Mouse (Mus musculus) adrenal gland, adult 8-10 months (tissue): ENCODE measurements around the gene Acbd4. TPM values are rescaled to one million over a fixed set of nuclear protein-coding genes. Genes with fewer than 3 reads are reported as not detected.
A peak's percentile ranks its signal among the peaks of the same experiment; 100 is the strongest.

Experiments
- DNase-seq: peaks from one replicate; pipeline ENCODE4 v3.0.0; 2022
- total RNA-seq, 4 experiments: library from RNA; stranded (reverse); gene quantifications; 2 replicates each; pipeline ENCODE4 v1.2.4; 2022

Gene Acbd4
- 100 to 1,000 TPM; 114 to 181 (median 146) TPM for total RNA-seq

GRCm38 (mm10) chr11:103101481-103101865 lies at the start of gene Acbd4, which contains the start of gene Plcd3:
Gene Acbd4, plus strand, starts transcription at chr11:103101682.
Gene Plcd3, minus strand, starts transcription at chr11:103101658.
- DNase-seq, result peak; percentile 83

DNA sequence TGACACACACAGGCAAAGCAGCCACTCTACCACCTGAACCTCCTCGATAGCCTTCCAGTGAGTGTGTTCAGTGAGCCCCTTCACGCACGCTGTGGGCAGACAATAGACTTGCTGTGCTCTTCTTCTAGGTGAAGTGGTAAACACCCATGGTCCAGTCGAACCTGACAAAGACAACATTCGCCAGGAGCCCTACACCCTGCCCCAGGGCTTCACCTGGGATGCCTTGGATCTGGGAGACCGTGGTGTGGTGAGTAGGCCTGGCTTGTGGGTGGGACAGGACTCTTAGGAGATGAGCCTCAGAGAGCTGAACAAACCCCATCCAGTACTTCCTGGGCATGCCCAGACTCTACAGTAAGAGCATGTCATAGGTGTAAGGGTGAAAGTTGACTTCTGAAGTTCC lies 49.4 kb upstream of the Acbd4 start:
- no peak for DNase-seq

- DNase-seq, result no peak
Measured at GRCm38 (mm10) chr11:103053191-103054076, 48.0 kb upstream of the Acbd4 start.

- no peak for DNase-seq
Measured at GRCm38 (mm10) chr11:103054798-103055197, 46.7 kb upstream of the Acbd4 start.

- DNase-seq, result no peak
Measured at GRCm38 (mm10) chr11:103056636-103057035, 44.8 kb upstream of the Acbd4 start.

DNA sequence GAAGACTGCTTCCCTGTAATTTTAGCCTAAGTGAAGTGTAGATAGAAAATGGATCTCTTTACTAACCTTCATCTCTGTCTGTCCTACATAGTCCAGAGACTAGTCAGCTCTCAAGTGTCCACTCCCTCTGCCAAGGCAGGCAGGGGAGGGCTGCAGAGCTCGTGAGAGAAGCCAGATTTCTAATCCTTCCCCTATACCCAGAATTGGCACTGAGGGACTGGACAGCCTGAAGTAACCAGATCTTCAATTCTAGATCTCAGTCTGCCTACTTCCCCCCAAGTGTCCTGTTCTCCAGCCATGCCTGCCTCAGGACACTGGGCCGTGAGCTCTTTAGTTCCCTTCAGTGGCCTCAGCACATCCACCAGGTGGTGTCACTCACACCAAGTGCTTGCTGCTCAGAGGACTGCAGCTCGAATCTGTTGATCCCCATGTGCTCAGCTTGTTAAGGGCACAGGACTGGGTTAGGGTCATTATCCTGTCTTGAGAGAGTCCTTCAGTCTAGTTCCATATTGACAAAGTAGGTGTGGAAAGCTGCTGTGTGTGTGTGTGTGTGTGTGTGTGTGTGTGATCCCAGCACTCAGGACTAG lies 42.9 kb upstream of the Acbd4 start:
- DNase-seq, result no peak

- DNase-seq, result no peak
Measured at GRCm38 (mm10) chr11:103066191-103067050, 35.1 kb upstream of the Acbd4 start.

DNA sequence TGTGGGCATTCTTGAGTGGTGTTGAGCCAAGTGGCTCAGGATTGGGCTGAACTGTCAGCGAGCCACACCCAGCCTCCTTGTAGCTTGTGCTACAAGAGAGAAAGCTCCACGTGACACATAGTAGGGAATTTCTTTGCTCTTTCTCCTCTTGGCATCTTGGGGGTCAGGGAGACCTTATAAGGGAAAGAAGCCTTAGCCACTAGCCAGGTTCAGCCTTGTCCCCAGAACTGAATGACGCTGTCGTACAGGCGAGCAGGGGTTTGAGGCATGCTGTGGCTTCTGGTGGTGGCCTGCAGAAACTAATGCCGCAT lies 34.5 kb upstream of the Acbd4 start:
- DNase-seq, result no peak

GRCm38 (mm10) chr11:103067457-103068001 lies 34.0 kb upstream of the Acbd4 start:
- DNase-seq, result no peak

- DNase-seq, result no peak
Measured at GRCm38 (mm10) chr11:103068272-103068671, 33.2 kb upstream of the Acbd4 start.

GRCm38 (mm10) chr11:103068884-103069283 lies 32.6 kb upstream of the Acbd4 start:
- DNase-seq, result no peak

- no peak for DNase-seq
Measured at GRCm38 (mm10) chr11:103069731-103070130, 31.8 kb upstream of the Acbd4 start.

DNA sequence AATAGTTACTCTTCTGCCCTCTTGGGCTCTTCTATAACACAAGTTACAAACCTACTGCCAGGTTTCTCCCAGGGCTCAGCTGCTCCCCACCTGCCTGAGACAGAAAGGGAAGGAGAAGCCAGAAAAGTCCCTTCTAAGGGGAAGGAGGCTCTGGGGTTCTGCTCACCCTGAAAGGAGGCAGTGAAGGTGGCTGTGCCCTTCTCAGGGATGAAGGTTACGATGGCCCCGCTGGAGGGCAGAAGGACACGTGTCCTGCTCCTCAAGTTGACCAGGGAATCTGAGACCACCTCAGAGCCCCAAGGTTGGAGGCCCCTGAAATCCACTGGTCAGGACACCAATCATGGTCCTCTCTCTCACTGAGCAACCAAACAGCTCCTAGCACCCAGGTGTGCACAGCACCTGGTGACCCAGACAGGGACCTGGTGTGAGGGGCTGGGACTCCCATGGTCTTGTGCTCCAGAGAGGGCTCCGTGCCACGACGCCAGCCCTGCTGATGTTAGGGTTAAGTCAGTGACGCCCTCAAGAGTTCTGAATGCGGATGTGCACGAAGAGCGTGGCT lies 31.1 kb upstream of the Acbd4 start:
- DNase-seq, result no peak

DNA sequence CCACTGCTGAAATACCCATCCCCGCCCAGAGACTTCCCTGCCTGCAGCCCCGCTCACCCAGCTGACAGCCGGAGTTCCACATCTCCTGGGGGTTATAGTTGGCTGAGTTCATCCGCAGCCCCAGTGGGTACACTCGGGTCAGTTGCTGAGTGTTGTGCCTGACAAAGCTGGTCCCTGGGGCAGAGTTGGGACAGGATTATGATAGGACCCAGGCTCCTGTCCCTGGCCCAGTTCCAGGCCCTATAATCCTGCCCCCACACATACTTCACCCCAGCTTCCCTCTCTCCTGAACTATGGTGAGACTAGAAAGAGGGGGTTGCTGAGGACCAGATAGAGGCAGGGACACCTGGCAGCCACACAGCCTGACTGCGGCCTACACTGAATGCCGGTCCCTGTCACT lies 27.8 kb upstream of the Acbd4 start:
- no peak for DNase-seq

DNA sequence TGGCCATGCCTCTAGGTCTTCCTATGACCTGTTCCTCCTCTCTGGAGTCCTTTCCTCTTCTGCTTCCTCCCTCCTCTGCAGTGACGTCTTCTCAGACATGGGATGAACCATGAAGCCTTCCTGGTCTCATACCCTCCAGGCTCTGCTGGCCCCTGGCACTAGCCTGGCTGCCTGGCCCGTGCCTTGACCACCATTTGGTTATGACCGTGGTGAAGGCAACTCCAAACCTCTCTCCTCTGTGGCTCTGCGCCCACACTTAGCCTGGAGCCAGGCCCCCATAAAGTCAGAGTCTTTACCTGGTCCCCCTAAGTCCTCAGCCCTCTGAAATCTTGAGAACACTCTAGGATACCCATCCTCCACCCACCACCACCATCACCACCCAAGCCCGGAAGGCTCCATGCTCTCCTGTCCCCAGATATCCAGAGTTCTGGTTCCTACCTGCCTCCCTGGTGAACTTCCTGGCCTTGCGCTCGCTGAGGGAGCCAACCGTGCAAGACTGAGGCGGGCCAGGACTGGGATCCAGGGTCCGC lies 27.3 kb upstream of the Acbd4 start:
- no peak for DNase-seq

- no peak for DNase-seq
Measured at GRCm38 (mm10) chr11:103074796-103075323, 26.6 kb upstream of the Acbd4 start.

DNA sequence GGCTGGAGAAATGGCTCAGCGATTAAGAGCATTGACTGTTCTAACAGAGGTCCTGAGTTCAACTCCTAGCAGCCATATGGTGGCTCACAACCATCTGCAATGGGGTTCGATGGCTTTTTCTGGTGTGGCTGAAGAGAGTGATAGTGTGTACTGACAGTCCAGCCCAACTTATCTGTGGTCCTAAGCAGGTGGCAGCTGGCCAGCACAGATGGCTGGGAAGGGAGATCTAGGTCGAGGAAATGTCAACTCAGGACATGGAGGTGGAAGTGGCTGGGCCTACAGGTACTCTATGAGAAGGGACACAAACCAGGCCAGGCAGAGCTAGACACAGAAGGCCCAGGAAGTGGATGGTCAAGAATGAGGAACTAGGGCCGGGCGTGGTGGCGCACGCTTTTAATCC lies 25.5 kb upstream of the Acbd4 start:
- DNase-seq, result no peak

DNA sequence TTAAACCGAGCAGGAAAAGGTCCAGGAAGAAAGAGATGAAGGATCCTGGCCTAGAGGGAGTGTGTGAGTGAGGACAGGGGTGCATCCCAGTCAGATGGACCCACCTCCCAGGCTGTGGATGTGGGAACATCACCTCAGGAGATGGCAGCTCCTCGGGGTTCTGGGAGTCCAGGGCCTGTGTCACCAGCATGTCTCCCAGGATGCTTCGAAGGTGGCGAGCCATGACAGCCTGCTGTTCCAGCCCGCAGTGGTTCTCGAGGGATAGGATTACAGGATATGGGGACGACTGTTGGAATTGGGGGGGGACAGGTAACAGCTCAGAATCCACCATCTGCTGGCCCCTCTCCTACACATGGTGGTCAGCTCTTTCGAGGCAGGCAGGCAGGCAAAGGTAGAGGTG lies 24.9 kb upstream of the Acbd4 start:
- no peak for DNase-seq

- no peak for DNase-seq
Measured at GRCm38 (mm10) chr11:103078131-103078530, 23.4 kb upstream of the Acbd4 start.

DNA sequence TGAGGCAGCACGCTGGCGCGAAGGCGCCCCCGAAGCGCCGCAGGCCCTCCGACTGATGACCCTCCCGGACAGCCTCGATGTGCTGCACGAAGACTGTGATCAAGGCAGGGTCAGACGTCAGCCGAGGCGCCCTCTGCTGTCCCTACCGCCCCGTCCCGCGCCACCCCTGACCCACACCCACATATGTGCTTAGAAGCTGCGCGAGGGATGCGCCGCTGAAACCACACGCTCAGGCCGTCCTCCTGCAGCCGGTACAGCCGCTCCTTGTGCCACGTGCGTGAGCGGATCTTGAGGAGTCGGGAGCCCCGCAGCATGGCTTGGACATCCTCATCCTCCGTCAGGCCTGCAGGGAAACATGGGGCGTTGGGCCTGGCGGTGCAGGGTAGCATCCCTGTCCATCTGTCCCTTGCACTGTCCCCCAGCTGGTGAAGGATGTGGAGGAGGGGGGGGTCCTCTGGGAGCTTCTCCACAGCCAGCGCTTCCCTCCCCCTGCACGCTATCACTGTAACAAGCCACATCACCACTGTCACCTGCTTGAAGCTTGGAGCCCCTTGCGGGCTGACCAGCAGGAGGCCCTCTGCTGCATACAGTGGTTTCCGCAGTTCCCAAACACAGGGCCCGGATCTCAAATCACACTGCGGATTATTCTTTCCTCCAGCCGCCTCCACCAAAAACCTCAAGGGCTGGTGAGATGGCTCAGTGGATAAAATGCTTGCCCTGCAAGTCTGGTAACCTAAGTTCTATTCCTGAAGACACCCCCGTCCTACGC lies 21.0 kb upstream of the Acbd4 start:
- no peak for DNase-seq

DNA sequence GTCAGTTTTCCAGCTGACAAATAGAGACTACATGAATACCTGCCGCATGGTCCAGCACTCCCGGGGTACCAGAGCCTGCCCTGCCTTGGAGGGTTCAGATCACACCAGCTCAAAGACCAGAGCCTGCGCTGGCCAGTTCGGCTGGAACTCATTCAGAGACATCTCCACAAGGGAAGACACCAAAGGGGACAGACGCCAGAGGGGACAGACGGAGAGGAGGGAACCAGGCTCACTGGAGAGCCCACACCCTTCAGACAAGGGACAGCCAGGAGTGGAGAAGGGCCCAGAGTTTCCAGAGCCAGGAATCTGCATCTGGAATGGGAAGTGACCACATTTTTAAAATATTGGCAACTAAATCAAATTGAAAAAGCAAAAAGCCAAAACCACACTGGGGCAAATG lies 19.9 kb upstream of the Acbd4 start:
- no peak for DNase-seq
